Mouse (Mus musculus) testis, postnatal 10 days (tissue): ENCODE results near the gene Dpep2nb.
A peak's percentile ranks its signal among the peaks of the same experiment; 100 is the strongest.
"Not testable (repeated sequence)": the region's sequence is repeated elsewhere in the genome, so short reads cannot be mapped to it uniquely, and the experiment has no call there.

Source experiments
- DNase-seq: peaks from one replicate; pipeline ENCODE4 v3.0.0; 2021; ENCODE audit warnings: low spot score

Dpep2nb gene

GRCm38 (mm10) chr8:106006413-106006812, 638 bp upstream of the Dpep2nb start:
- DNase-seq: no peak

DNA sequence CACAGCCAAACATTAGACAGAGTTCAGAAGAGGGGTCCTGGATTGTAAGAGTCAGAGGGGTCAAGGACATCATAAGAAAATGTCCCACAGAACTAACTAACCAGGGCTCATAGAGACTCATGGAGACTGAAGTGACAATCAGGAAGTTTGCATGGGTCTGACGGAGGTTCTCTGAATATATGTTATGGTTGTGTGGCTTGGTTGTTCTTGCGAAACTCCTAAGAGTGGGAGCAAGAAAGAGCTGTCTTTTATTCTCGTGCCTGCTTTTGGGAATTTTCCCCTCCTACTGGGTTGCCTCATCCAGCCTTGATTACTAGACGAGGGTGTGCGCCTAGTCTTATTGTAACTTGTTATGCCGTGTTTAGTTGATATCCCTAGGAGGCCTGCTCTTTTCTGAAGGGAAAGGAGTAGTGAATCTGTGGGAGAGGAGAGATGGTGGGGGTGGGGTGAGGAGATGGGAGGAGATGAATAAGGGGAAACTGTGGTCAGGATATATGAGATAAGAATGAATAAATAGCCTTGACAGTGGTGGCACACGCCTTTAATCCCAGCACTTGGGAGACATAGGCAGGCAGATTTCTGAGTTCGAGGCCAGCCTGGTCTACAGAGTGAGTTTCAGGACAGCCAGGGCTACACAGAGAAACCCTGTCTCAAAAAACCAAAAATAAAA, 1.1 kb downstream of the Dpep2nb start:
- DNase-seq: no peak

- no peak for DNase-seq
Measured at GRCm38 (mm10) chr8:106001908-106002307, 3.9 kb downstream of the Dpep2nb start.

DNA sequence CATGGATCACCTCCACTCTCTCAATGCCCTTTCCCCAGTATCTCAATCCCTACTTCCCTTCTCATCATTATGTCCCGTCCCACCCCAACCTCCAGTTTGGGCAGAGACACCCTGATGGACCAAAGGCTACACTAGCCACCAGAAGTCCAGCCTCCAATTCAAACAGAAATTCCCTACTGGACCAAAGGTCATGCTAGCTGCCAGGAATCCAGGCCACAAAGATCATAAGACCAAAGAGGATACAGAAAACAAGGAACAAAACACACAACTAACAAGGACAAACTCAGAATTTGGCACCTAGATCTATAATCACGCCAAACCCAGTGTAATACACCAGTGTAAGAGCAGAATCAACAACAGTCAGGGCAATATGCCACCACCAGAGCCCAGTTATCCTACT, 6.8 kb downstream of the Dpep2nb start:
- DNase-seq: no peak

GRCm38 (mm10) chr8:105996359-105996758, 9.4 kb downstream of the Dpep2nb start:
- no peak for DNase-seq

DNA sequence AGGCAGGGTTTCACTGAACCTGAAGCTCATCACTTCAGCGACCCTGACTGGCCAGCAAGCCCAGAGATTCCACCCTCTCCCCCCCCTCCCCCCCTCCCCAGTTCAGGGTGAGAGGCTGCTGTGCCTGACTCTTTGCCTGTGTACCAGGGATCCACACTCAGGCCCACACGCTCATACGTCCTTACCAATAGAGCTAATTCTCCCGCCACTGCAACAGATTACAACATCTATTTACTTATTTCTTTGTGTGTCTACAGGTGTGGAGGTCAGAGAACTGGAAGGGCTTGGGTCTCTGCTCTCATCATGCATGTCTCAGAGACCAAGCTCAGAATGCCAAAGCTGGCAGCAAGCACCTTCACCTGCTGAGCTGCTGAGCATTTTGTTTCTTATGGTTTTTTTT, 12.5 kb downstream of the Dpep2nb start:
- no peak for DNase-seq

GRCm38 (mm10) chr8:105992499-105992898, 13.3 kb downstream of the Dpep2nb start:
- DNase-seq: no peak

GRCm38 (mm10) chr8:105991546-105991945, 14.2 kb downstream of the Dpep2nb start:
- DNase-seq: no peak

- peak; percentile 94 for DNase-seq
Measured at GRCm38 (mm10) chr8:105990856-105991387, 14.9 kb downstream of the Dpep2nb start, which contains the start of gene Dus2. TSS of gene Dus2 (plus strand) at chr8:105991337.

GRCm38 (mm10) chr8:105988546-105988945, 17.2 kb downstream of the Dpep2nb start:
- DNase-seq: no peak

DNA sequence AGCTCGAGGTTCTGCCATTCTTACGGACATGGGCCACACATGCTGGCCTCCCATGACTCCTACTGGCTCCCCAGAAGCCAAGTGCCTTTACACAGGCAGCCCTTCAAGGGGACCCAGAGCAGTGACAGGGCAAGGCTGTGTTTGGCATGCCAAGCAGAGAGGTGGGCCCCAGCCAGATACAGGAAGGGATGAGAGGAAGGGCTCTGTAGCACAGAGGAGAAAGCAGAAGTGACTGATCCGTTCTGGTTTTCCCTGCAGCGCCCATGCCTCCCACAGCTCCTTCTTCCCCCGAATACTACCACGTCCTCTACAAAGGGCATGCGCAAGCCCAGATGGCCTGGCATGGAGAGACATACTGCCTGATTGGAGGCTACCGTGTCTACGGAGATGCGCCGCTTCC, 22.4 kb downstream of the Dpep2nb start:
- not testable (repeated sequence) for DNase-seq

- no peak for DNase-seq
Measured at GRCm38 (mm10) chr8:105981146-105981545, 24.6 kb downstream of the Dpep2nb start.

DNA sequence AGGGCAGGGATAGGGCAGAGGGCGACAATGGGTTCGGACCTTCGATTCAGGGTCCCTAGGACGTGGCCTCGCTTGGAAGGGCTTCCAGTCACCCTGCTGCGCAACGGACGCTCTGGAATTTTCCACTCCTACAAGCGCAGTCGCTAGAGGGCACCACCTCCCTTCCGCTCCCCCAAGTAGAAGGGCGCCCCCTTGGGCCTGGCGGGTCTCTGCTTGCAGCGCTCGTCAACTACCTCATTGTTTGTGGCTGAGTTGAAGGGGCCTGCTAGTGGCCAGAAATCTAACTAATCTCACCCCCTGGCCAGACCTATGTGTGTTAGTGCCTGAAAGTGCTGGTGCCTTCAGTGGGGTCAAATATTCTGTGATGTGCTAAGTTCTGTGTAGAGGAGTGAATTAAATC, 26.4 kb downstream of the Dpep2nb start, which contains the start of gene Dpep3:
Dpep3 (minus strand) TSS at position 105 of the 400 bp plus-strand sequence.
- no peak for DNase-seq

- no peak for DNase-seq
Measured at GRCm38 (mm10) chr8:105975363-105975762, 30.4 kb downstream of the Dpep2nb start.

DNA sequence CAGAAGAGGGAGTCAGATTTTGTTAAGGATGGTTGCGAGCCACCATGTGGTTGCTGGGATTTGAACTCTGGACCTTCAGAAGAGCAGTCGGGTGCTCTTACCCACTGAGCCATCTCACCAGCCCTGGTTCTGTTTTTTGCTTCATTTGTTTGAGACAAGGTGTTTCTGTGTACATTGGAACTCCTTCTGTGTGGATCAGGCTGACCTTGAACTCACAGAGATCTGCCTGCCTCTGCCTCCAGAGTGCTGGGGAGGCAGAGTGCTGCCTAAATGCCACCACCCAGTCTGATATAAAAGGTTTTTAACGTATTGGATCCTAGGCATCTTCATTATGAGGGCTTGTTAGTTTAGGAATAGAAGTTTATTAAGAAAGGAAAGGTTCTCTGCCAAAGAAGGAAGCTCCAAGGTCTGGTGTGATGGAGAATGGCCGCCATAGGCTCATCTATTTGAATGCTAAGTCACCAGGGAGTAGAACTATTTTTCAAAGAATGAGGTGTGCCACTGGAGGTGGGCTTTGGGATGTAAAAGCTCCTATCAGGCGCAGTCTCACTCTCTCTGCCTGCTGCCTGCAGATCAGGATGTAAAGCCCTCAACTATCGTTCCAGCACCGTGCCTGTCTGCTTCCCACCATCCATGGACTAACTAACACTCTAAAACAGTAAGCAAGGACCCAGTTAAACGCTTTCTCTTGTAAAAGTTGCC, 34.6 kb downstream of the Dpep2nb start:
- no peak for DNase-seq

DNA sequence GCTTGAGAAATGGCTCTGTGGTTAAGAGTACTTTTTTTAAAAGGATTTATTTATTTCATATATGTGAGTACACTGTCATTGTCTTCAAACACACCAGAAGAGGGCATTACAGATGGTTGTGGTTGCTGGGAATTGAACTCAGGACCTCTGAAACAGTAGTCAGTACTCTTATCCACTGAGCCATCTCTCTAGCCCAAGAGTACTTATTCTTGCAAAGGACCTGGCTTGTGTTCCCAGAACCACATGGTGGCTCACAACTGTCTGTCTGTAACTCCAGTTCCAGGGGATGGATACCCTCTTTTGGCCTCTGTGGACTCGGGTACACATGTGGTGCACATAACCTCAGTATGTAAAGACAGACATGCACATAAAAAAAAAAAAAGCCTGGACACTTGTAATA, 36.4 kb downstream of the Dpep2nb start:
- DNase-seq: no peak

- DNase-seq: peak; percentile 74
Measured at GRCm38 (mm10) chr8:105966692-105967311, 39.0 kb downstream of the Dpep2nb start.

DNA sequence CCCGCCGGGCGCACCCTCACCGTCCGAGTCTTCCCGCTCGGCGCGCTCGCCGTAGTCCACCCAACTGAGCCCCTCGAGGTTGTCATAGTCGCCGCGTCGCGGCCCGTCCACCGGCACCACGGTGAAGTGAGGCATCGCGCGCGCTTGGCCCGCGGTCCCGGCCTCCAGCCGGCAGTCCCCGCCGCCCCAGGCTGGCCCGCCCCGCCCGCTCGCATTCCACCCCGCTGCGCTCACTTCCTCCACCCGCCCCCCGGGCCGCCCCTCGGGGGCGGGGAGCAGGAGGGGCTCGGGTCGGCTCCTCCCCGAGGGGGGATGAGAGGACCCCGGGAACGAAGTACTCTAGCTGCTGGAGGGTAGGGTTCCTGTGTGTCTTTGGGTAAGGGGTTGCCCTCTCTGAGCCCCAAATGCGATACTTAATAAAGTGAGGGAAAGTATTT, 39.9 kb downstream of the Dpep2nb start, which contains the start of gene Slc12a4:
Slc12a4 (minus strand) TSS at position 193 of the 437 bp plus-strand sequence.
- DNase-seq: peak; percentile 92

GRCm38 (mm10) chr8:105965266-105965904, 40.4 kb downstream of the Dpep2nb start:
- peak; percentile 79 for DNase-seq

GRCm38 (mm10) chr8:105964506-105965265, 41.1 kb downstream of the Dpep2nb start:
- DNase-seq: no peak

DNA sequence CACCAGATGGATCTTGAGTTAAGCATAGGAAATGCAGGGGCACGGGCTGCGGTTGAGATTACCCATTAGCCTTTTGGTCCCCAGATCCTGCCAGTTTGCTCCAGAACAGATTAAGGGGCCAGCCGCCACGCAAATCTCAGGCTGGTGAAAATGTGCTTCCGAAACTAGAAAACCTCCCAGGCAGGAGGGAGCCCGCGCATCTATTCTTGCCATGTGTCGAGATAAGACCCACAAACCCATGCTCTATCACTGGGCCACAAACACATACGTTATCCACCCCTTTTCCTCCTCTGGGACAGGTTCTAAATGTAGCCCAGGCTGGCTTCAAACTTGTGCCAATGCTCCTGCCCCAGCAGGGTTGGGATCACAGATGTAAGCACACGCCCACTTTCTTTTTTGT, 44.2 kb downstream of the Dpep2nb start:
- DNase-seq: no peak
